Mouse (Mus musculus): Measurements from ENCODE around the gene Mtr.

DNA sequence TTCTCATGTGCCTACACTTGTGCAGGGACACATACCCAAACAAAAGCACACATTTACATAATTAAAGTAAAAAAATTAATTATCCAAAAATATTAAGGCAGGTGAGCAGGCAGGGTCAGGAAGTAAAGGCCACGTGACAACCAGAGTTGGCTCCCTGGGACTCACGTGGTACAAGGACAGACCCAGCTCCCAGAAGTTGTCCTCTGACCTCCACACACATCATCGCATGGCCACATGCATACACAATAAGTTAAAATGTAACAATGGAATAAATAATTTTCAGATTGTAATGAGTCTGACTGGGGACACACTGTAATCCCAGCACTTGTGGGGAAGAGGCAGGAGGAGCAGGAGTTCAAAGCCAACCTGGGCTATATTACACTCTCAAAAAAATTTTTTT, 10.1 kb upstream of the Mtr start:
- TF ChIP-seq CTCF (conservative IDR thresholded peaks at IDR 0.05; ENCODE audit: low read length) (no peak), POU5F1 (IDR thresholded peaks at IDR 0.05; ENCODE audit: borderline replicate concordance, low read length) (no peak), NANOG (IDR thresholded peaks at IDR 0.05; ENCODE audit: borderline replicate concordance, low read length) (no peak)
